Mouse (Mus musculus) layer of hippocampus, adult 6 months (tissue): ENCODE results near the gene Vmn1r8. TPM values are rescaled to one million over a fixed set of nuclear protein-coding genes. Genes with fewer than 3 reads are reported as not detected.

ENCODE experiments used
- long read RNA-seq, 2 experiments: library from polyadenylated mRNA; unstranded; transcript quantifications; one replicate each; pipeline ENCODE4 v2.0.0; 2019 to 2020
- polyA plus RNA-seq: library from polyadenylated mRNA; unstranded; fragments of <200 nt; fragmentation: Nextera tagmentation; gene quantifications from 2 replicates; pipeline ENCODE4 v1.2.3, GENCODE M21; 2021

Gene Vmn1r8
- not detected in 2 replicates for polyA plus RNA-seq
- long read RNA-seq, experiment 1 = 0 reads
- long read RNA-seq, experiment 2 = 0 reads

DNA sequence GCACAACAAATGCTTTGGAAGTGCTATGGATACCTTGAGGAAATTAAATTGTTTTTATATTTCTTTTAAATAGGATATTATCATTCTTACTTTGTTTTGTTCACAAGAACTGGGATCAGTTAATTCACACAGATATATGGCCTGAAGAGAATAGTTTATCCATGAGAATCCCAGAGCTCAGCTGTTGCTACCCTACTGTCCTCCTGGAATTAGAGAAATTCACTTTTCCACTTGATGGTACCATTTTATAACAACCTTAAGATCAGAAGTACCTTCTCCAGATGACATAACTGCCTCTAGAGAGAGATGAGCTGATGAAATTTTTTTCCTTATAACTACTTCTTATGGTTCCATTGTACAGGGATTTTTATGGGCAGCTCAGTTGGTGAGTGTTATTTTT lies at the start of gene Vmn1r8:
TSS of gene Vmn1r8 (plus strand) at position 301 of the 400 bp plus-strand sequence.

DNA sequence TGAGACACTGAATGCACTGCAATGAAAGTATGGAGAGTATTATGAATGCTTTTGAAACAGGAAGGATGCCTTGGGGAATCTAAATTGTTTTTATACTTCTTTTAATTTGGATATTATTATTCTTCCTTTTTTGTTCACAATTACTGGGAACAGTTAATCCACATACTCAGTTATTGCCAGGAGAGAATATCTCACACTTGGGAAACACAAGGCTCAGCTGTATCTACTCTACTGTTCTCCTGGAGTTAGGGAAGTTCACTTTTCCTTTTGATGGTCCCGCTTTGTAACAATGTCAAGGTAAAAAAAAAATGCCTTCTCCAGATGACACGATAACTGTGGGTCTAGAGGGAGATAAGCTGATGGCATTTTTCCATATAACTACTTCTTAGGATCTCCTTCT lies 35.1 kb upstream of the Vmn1r8 start, which contains the start of gene Vmn1r6:
TSS of gene Vmn1r6 (plus strand) at position 301 of the 400 bp plus-strand sequence.

DNA sequence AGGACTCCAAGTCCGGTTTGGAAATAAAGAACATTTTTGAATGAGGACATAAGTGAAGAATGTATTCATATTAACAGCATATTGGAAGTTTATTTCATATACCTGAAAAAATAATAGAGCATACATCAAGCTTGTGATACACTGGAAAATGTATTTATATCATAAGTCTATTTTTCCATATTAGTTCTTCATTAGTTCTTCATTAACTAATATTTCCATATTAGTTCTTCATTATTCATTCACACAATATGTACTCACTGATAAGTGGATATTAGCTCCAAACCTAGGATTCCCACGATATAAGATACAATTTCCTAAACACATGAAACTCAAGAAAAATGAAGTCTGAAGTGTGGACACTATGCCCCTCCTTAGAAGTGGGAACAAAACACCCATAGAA lies 6.9 kb upstream of the Vmn1r8 start, which contains the start of gene Vmn1r7:
TSS of gene Vmn1r7 (minus strand) at position 101 of the 400 bp plus-strand sequence.

DNA sequence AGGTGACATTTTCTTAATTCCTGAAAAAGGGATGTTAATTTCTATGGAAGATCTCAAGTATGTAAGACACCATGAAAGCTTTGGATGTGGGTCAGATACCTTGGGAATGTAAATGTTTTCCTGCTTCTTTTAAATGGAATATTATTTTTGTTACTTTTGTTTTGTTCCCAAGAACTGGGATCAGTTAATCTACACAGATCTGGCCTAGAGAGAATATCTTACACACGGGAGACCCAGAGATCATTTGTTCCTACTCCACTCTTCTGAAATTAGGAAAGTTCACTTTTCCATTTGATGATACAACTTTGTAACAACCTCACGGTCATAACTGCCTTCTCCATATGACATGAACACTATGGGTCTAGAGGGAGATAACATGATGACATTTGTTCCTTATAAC lies 34.4 kb downstream of the Vmn1r8 start, which contains the start of gene Vmn1r9:
TSS of gene Vmn1r9 (plus strand) at position 301 of the 400 bp plus-strand sequence.

Other genes starting within 250 kb of the Vmn1r8 start
- gene Kbtbd2, start 234.5 kb upstream of the Vmn1r8 start, polyA plus RNA-seq = 17.2 and 22.6 TPM in 2 replicates
- gene Fkbp9, start 200.2 kb upstream of the Vmn1r8 start, polyA plus RNA-seq = 25.1 and 37.5 TPM in 2 replicates
- 93.8 and 101 TPM in 2 replicates for gene Nt5c3, start 108.4 kb upstream of the Vmn1r8 start, polyA plus RNA-seq
- gene Vmn1r4, start 108.3 kb upstream of the Vmn1r8 start, polyA plus RNA-seq = 0.13 and 0.38 TPM in 2 replicates
- not detected in 2 replicates for gene Vmn1r5, start 62.0 kb upstream of the Vmn1r8 start, polyA plus RNA-seq
- gene Vmn1r6, start 35.0 kb upstream of the Vmn1r8 start, polyA plus RNA-seq = not detected in 2 replicates
- not detected in 2 replicates for gene Vmn1r7, start 7.0 kb upstream of the Vmn1r8 start, polyA plus RNA-seq
- gene Vmn1r9, start 34.5 kb downstream of the Vmn1r8 start, polyA plus RNA-seq = not detected in 2 replicates
- gene Vmn1r10, start 77.2 kb downstream of the Vmn1r8 start, polyA plus RNA-seq = not detected in 2 replicates
- not detected in 2 replicates for gene Vmn1r11, start 101.2 kb downstream of the Vmn1r8 start, polyA plus RNA-seq
- gene Vmn1r12, start 124.6 kb downstream of the Vmn1r8 start, polyA plus RNA-seq = not detected in 2 replicates
- gene Vmn1r13, start 171.0 kb downstream of the Vmn1r8 start, polyA plus RNA-seq = not detected in 2 replicates
- gene Vmn1r14, start 199.4 kb downstream of the Vmn1r8 start, polyA plus RNA-seq = not detected in 2 replicates
- gene Vmn1r15, start 225.7 kb downstream of the Vmn1r8 start, polyA plus RNA-seq = not detected in 2 replicates